Mouse (Mus musculus): Measurements from ENCODE around the gene Fam78a. TPM values are rescaled to one million over a fixed set of nuclear protein-coding genes. Genes with fewer than 3 reads are reported as not detected.

The Fam78a gene
- polyA plus RNA-seq, 1 experiment = 3.0 TPM

GRCm38 (mm10) chr2:32130435-32130834 lies 45.8 kb upstream of the Fam78a start:
- H3K4me1 ChIP-seq (ENCODE audit: control insufficient read depth, insufficient read depth, low read length) = no peaks in the 10 kb centered on the region
- H3K27me3 ChIP-seq (ENCODE audit: control insufficient read depth, insufficient read depth, low read length, poor library complexity, severe bottlenecking) = no peaks in the 10 kb centered on the region
- no peak overlapping the region for H3K27ac ChIP-seq (ENCODE audit: insufficient read depth, low read length)
- H3K36me3 ChIP-seq (ENCODE audit: control insufficient read depth, insufficient read depth, low read length, poor library complexity, severe bottlenecking) = no peaks in the 10 kb centered on the region
- TF ChIP-seq CTCF (IDR thresholded peaks at IDR 0.05; ENCODE audit: low read depth, low read length) (peak; percentile 82), POLR2A (IDR thresholded peaks at IDR 0.05; ENCODE audit: insufficient read depth, low read length) (no peak)
- H3K4me3 ChIP-seq (ENCODE audit: low read depth, low read length) = no peak overlapping the region
- H3K9me3 ChIP-seq (replicated peaks; ENCODE audit: control insufficient read depth, insufficient read depth, low read length, poor library complexity, severe bottlenecking) = no peaks in the 10 kb centered on the region
- H3K9ac ChIP-seq (ENCODE audit: low read depth, poor library complexity, severe bottlenecking) = no peak overlapping the region

- Histone ChIP-seq H3K9ac (ENCODE audit: low read depth, poor library complexity, severe bottlenecking) (no peak overlapping the region), H3K9me3 (replicated peaks; ENCODE audit: control insufficient read depth, insufficient read depth, low read length, poor library complexity, severe bottlenecking) (no peaks in the 10 kb centered on the region), H3K27me3 (ENCODE audit: control insufficient read depth, insufficient read depth, low read length, poor library complexity, severe bottlenecking) (no peaks in the 10 kb centered on the region), H3K36me3 (ENCODE audit: control insufficient read depth, insufficient read depth, low read length, poor library complexity, severe bottlenecking) (no peaks in the 10 kb centered on the region), H3K27ac (ENCODE audit: insufficient read depth, low read length) (no peak overlapping the region), H3K4me1 (ENCODE audit: control insufficient read depth, insufficient read depth, low read length) (no peaks in the 10 kb centered on the region), H3K4me3 (ENCODE audit: low read depth, low read length) (no peak overlapping the region)
- TF ChIP-seq EP300 (IDR thresholded peaks at IDR 0.05; ENCODE audit: insufficient read depth, low read depth, low read length) (no peak), CTCF (IDR thresholded peaks at IDR 0.05; ENCODE audit: low read depth, low read length) (no peak), POLR2A (IDR thresholded peaks at IDR 0.05; ENCODE audit: insufficient read depth, low read length) (no peak)
Observed at GRCm38 (mm10) chr2:32129383-32130074, 44.9 kb upstream of the Fam78a start.

GRCm38 (mm10) chr2:32128536-32128841 lies 43.8 kb upstream of the Fam78a start:
- no peak overlapping the region for H3K4me3 ChIP-seq (ENCODE audit: low read depth, low read length)
- TF ChIP-seq POLR2A (IDR thresholded peaks at IDR 0.05; ENCODE audit: insufficient read depth, low read length) = no peak
- TF ChIP-seq CTCF (IDR thresholded peaks at IDR 0.05; ENCODE audit: low read depth, low read length) = no peak
- no peak for TF ChIP-seq EP300 (IDR thresholded peaks at IDR 0.05; ENCODE audit: insufficient read depth, low read depth, low read length)
- H3K27me3 ChIP-seq (ENCODE audit: control insufficient read depth, insufficient read depth, low read length, poor library complexity, severe bottlenecking) = no peaks in the 10 kb centered on the region
- H3K36me3 ChIP-seq (ENCODE audit: control insufficient read depth, insufficient read depth, low read length, poor library complexity, severe bottlenecking) = no peaks in the 10 kb centered on the region
- no peak overlapping the region for H3K27ac ChIP-seq (ENCODE audit: insufficient read depth, low read length)
- H3K4me1 ChIP-seq (ENCODE audit: control insufficient read depth, insufficient read depth, low read length) = no peaks in the 10 kb centered on the region
- H3K9me3 ChIP-seq (replicated peaks; ENCODE audit: control insufficient read depth, insufficient read depth, low read length, poor library complexity, severe bottlenecking) = no peaks in the 10 kb centered on the region
- no peak overlapping the region for H3K9ac ChIP-seq (ENCODE audit: low read depth, poor library complexity, severe bottlenecking)

GRCm38 (mm10) chr2:32127653-32128535 lies 43.2 kb upstream of the Fam78a start:
- Histone ChIP-seq H3K27me3 (ENCODE audit: control insufficient read depth, insufficient read depth, low read length, poor library complexity, severe bottlenecking) (no peaks in the 10 kb centered on the region), H3K9ac (ENCODE audit: low read depth, poor library complexity, severe bottlenecking) (no peak overlapping the region), H3K36me3 (ENCODE audit: control insufficient read depth, insufficient read depth, low read length, poor library complexity, severe bottlenecking) (no peaks in the 10 kb centered on the region), H3K27ac (ENCODE audit: insufficient read depth, low read length) (no peak overlapping the region), H3K4me1 (ENCODE audit: control insufficient read depth, insufficient read depth, low read length) (no peaks in the 10 kb centered on the region), H3K9me3 (replicated peaks; ENCODE audit: control insufficient read depth, insufficient read depth, low read length, poor library complexity, severe bottlenecking) (no peaks in the 10 kb centered on the region), H3K4me3 (ENCODE audit: low read depth, low read length) (no peak overlapping the region)
- TF ChIP-seq CTCF (IDR thresholded peaks at IDR 0.05; ENCODE audit: low read depth, low read length) (no peak), POLR2A (IDR thresholded peaks at IDR 0.05; ENCODE audit: insufficient read depth, low read length) (no peak), EP300 (IDR thresholded peaks at IDR 0.05; ENCODE audit: insufficient read depth, low read depth, low read length) (no peak)

GRCm38 (mm10) chr2:32121785-32122184 lies 37.1 kb upstream of the Fam78a start:
- Histone ChIP-seq H3K9ac (ENCODE audit: low read depth, poor library complexity, severe bottlenecking) (no peak overlapping the region), H3K27me3 (ENCODE audit: control insufficient read depth, insufficient read depth, low read length, poor library complexity, severe bottlenecking) (no peaks in the 10 kb centered on the region), H3K4me1 (ENCODE audit: control insufficient read depth, insufficient read depth, low read length) (no peaks in the 10 kb centered on the region), H3K36me3 (ENCODE audit: control insufficient read depth, insufficient read depth, low read length, poor library complexity, severe bottlenecking) (no peaks in the 10 kb centered on the region), H3K27ac (ENCODE audit: insufficient read depth, low read length) (no peak overlapping the region), H3K4me3 (ENCODE audit: low read depth, low read length) (no peak overlapping the region), H3K9me3 (replicated peaks; ENCODE audit: control insufficient read depth, insufficient read depth, low read length, poor library complexity, severe bottlenecking) (peaks cover 9% of the 10 kb centered on the region)
- TF ChIP-seq CTCF (IDR thresholded peaks at IDR 0.05; ENCODE audit: low read depth, low read length) (no peak), EP300 (IDR thresholded peaks at IDR 0.05; ENCODE audit: insufficient read depth, low read depth, low read length) (no peak), POLR2A (IDR thresholded peaks at IDR 0.05; ENCODE audit: insufficient read depth, low read length) (no peak)

- Histone ChIP-seq H3K9ac (ENCODE audit: low read depth, poor library complexity, severe bottlenecking) (no peak overlapping the region), H3K27ac (ENCODE audit: insufficient read depth, low read length) (no peak overlapping the region), H3K36me3 (ENCODE audit: control insufficient read depth, insufficient read depth, low read length, poor library complexity, severe bottlenecking) (no peaks in the 10 kb centered on the region), H3K27me3 (ENCODE audit: control insufficient read depth, insufficient read depth, low read length, poor library complexity, severe bottlenecking) (no peaks in the 10 kb centered on the region), H3K9me3 (replicated peaks; ENCODE audit: control insufficient read depth, insufficient read depth, low read length, poor library complexity, severe bottlenecking) (peaks cover 16% of the 10 kb centered on the region), H3K4me1 (ENCODE audit: control insufficient read depth, insufficient read depth, low read length) (no peaks in the 10 kb centered on the region), H3K4me3 (ENCODE audit: low read depth, low read length) (no peak overlapping the region)
- no peak for TF ChIP-seq EP300 (IDR thresholded peaks at IDR 0.05; ENCODE audit: insufficient read depth, low read depth, low read length)
- no peak for TF ChIP-seq CTCF (IDR thresholded peaks at IDR 0.05; ENCODE audit: low read depth, low read length)
- TF ChIP-seq POLR2A (IDR thresholded peaks at IDR 0.05; ENCODE audit: insufficient read depth, low read length) = no peak
Observed at GRCm38 (mm10) chr2:32121150-32121549, 36.5 kb upstream of the Fam78a start.

All from ES-Bruce4 (cell line).